Mouse (Mus musculus): Measurements from ENCODE around the gene Anks4b. TPM values are rescaled to one million over a fixed set of nuclear protein-coding genes. Genes with fewer than 3 reads are reported as not detected.
A peak's percentile ranks its signal among the peaks of the same experiment; 100 is the strongest.

The Anks4b gene
- polyA plus RNA-seq, 1 experiment from 2014 or later, result 0.09 TPM

DNA sequence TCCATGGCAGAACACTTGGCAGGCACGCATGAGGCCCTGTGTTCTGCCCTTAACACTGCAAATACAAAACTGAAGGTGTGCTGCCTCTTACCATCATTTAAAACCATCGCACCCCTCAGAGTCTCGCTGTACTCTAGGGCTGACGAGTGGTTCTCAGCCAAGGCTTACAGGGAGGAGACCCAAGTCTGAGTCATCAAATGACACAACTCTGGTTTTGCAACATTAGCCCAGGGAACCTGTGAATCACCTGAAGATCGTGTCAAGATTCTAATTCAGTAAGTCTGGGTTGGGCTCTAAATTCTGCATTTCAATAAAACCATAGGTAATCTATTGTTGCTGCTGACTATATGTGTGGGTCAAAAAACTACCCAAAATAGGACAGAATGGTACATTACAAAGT lies 6.9 kb downstream of the Anks4b start:
- Histone ChIP-seq H3K36me3 (ENCODE audit: control insufficient read depth, insufficient read depth) (no peaks in the 10 kb centered on the region), H3K9ac (ENCODE audit: low read length) (no peak overlapping the region), H3K27ac (ENCODE audit: low read length) (no peak overlapping the region), H3K4me2 (ENCODE audit: low read depth, low read length) (no peak overlapping the region), H3K9me3 (replicated peaks; ENCODE audit: control insufficient read depth, low read length) (no peaks in the 10 kb centered on the region), H3K4me1 (ENCODE audit: control insufficient read depth, insufficient read depth, low read length) (no peaks in the 10 kb centered on the region), H3K27me3 (ENCODE audit: control insufficient read depth, insufficient read depth, low read length) (no peaks in the 10 kb centered on the region), H3K4me3 (ENCODE audit: low read length) (no peak overlapping the region)
- no peak for ATAC-seq (replicated peaks; ENCODE audit: extremely low read depth, insufficient read depth, low FRiP score)
- WGBS, result 73% methylated on average over 5 of the region's 5 CpGs

DNA sequence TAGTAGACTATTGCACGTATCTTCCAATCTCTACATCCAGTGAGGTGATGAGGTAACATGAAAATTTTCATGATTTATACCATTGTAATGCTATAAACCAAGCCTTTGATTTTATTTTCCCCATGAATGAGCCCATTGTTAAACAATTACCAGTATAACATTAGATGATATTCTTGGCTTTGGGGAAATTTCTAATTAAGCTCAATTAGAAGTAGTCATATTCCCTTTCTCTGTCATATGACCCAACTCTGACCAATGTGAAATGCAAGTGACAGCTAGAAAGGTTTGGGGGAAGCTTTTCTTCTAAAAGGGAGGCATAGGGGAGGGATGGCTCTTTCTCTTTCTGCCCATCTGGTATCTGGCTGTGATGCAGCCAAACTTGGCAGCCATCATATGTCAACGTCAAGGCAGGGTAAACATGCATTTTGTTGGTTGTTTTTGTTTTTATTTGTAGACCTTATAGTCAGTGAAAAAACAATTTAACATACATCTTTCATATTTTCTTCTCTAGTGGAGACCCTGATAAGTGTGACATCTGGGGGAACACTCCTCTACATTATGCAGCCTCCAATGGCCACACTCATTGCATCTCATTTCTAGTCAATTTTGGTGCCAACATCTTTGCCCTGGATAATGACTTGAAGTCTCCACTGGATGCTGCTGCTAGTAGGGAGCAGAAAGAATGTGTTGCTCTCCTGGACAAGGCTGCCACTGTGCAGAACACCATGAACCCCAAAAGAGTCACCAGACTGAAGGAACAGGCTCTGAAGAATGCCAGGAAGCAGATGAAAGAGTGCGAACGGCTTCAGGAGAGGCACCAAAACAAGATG lies 8.0 kb downstream of the Anks4b start:
- H3K27ac ChIP-seq (ENCODE audit: low read length), result no peak overlapping the region
- no peak overlapping the region for H3K4me3 ChIP-seq (ENCODE audit: low read length)
- H3K36me3 ChIP-seq (ENCODE audit: control insufficient read depth, insufficient read depth), result no peaks in the 10 kb centered on the region
- 94% methylated on average over 4 of the region's 4 CpGs for WGBS
- no peak overlapping the region for H3K9ac ChIP-seq (ENCODE audit: low read length)
- no peaks in the 10 kb centered on the region for H3K4me1 ChIP-seq (ENCODE audit: control insufficient read depth, insufficient read depth, low read length)
- H3K27me3 ChIP-seq (ENCODE audit: control insufficient read depth, insufficient read depth, low read length), result no peaks in the 10 kb centered on the region
- no peaks in the 10 kb centered on the region for H3K9me3 ChIP-seq (replicated peaks; ENCODE audit: control insufficient read depth, low read length)
- no peak for ATAC-seq (replicated peaks; ENCODE audit: extremely low read depth, insufficient read depth, low FRiP score)
- H3K4me2 ChIP-seq (ENCODE audit: low read depth, low read length), result no peak overlapping the region

DNA sequence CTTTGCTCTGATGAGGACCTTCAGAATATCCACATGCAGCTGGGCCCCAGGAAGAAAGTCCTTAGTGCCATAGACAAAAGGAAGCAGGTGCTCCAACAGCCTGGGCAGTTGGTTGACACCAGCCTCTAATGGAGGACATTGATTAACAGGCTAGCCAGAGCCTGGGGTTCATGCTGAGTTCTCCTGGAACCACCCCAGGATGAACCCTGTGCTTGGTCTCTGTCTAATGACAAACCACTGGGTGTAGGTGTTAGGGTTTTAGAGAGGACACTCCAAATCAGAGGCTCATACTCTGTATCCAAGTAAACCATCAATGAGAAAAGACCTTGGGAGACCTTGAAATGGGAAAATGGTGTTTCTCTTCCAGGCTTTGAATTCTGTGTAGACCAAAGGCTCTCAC lies 9.2 kb downstream of the Anks4b start:
- ATAC-seq (replicated peaks; ENCODE audit: extremely low read depth, insufficient read depth, low FRiP score), result no peak

DNA sequence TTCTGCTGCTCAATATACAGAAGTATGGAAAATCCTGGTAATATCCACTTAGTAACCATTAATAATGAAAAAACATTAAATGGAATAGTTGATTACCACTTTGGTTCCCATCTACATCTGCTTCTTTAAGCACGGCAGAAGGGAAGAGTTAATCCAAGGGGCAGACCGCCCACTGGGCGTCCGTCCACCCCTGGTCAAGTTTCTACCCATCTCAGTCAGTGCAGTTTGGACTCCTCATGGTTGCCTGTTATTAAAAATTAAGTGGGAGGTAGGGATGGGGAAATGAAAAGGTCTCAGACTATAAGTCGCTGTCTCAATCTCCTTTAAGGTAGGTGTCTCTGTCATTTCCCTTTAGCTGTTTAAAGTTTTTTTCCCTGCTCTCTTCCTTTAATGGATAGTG lies 15.3 kb downstream of the Anks4b start:
- no peak overlapping the region for H3K9ac ChIP-seq (ENCODE audit: low read length)
- H3K27ac ChIP-seq (ENCODE audit: low read length), result no peak overlapping the region
- peaks cover 7% of the 10 kb centered on the region for H3K4me1 ChIP-seq (ENCODE audit: control insufficient read depth, insufficient read depth, low read length)
- no peaks in the 10 kb centered on the region for H3K9me3 ChIP-seq (replicated peaks; ENCODE audit: control insufficient read depth, low read length)
- no peaks in the 10 kb centered on the region for H3K27me3 ChIP-seq (ENCODE audit: control insufficient read depth, insufficient read depth, low read length)
- no peak overlapping the region for H3K4me2 ChIP-seq (ENCODE audit: low read depth, low read length)
- ATAC-seq (replicated peaks; ENCODE audit: extremely low read depth, insufficient read depth, low FRiP score), result no peak
- 77% methylated on average over 5 of the region's 5 CpGs for WGBS
- H3K36me3 ChIP-seq (ENCODE audit: control insufficient read depth, insufficient read depth), result no peaks in the 10 kb centered on the region
- no peak overlapping the region for H3K4me3 ChIP-seq (ENCODE audit: low read length)

More for the DNA sequence above, 9.2 kb downstream of the Anks4b start:
- Histone ChIP-seq H3K9me3 (replicated peaks; ENCODE audit: control insufficient read depth, low read length) (no peaks in the 10 kb centered on the region), H3K27me3 (ENCODE audit: control insufficient read depth, insufficient read depth, low read length) (no peaks in the 10 kb centered on the region), H3K36me3 (ENCODE audit: control insufficient read depth, insufficient read depth) (no peaks in the 10 kb centered on the region), H3K9ac (ENCODE audit: low read length) (no peak overlapping the region), H3K4me3 (ENCODE audit: low read length) (no peak overlapping the region), H3K4me2 (ENCODE audit: low read depth, low read length) (no peak overlapping the region), H3K27ac (ENCODE audit: low read length) (no peak overlapping the region), H3K4me1 (ENCODE audit: control insufficient read depth, insufficient read depth, low read length) (no peaks in the 10 kb centered on the region)

DNA sequence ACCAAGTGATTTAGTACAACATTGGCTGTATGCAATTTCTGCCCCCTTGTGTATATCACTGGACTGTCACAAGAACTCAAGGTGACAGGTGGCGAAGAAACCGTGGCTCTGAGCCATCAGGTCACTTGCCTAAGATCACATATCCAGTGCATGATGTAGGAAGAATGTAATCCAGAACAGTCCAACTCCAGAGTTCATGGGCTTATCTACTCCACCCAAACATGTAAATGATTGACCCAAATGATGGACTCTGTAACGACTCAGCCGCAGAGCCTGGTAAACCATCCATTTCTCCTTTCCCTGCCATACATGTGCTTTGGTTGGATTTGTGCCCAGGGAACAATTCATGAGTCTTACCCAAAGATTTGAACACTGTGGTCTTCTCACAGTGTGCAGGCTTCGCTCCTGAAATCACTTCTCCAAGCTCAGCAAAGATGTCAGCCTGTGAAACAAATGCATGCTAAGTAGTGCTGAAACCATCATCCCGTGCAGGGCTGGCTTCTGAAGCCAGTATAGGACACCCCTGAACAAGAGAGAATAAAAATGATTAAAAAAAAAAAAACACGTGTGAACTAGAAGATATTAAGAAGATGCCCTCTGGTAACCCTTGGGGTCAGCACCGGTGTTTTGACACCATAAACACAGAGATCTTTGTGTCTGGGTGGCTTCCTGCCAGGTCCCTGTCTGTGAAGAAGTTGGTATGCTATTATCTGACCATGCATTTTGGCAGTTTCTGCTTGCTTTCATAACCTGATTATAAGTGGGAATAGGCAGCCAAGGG lies 15.9 kb downstream of the Anks4b start:
- no peaks in the 10 kb centered on the region for H3K27me3 ChIP-seq (ENCODE audit: control insufficient read depth, insufficient read depth, low read length)
- no peak overlapping the region for H3K4me2 ChIP-seq (ENCODE audit: low read depth, low read length)
- no peaks in the 10 kb centered on the region for H3K9me3 ChIP-seq (replicated peaks; ENCODE audit: control insufficient read depth, low read length)
- peaks cover 7% of the 10 kb centered on the region for H3K4me1 ChIP-seq (ENCODE audit: control insufficient read depth, insufficient read depth, low read length)
- no peak overlapping the region for H3K9ac ChIP-seq (ENCODE audit: low read length)
- H3K4me3 ChIP-seq (ENCODE audit: low read length), result no peak overlapping the region
- no peak for ATAC-seq (replicated peaks; ENCODE audit: extremely low read depth, insufficient read depth, low FRiP score)
- 51% methylated on average over 8 of the region's 8 CpGs for WGBS
- H3K36me3 ChIP-seq (ENCODE audit: control insufficient read depth, insufficient read depth), result no peaks in the 10 kb centered on the region
- no peak overlapping the region for H3K27ac ChIP-seq (ENCODE audit: low read length)

DNA sequence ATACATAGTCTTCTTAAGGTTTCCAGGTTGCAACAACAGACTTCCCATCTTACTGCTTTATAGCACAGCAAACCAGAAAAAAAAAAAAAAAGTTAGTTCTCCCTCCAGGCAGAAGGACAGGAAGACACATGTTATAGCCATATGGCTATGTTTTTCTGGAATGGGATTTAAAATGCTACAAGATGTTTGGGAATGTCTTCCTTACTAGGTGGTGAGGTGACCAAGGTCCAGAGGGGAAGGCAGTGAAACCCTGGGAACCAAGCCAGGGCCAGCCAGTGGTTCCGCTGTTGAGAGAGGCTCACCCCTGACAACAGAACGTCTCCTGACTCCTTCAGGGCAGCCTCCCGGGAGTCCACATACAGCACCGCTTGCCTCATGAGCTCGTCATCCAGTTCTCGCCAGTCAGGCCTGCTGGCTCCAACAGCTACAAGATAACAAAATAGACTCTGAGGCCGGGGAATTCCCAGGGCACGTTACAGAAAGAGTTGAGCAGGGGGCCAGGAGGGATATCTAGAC lies 16.6 kb downstream of the Anks4b start:
- Histone ChIP-seq H3K4me3 (ENCODE audit: low read length) (no peak overlapping the region), H3K4me1 (ENCODE audit: control insufficient read depth, insufficient read depth, low read length) (peaks cover 7% of the 10 kb centered on the region), H3K9ac (ENCODE audit: low read length) (no peak overlapping the region), H3K27ac (ENCODE audit: low read length) (no peak overlapping the region), H3K36me3 (ENCODE audit: control insufficient read depth, insufficient read depth) (no peaks in the 10 kb centered on the region), H3K27me3 (ENCODE audit: control insufficient read depth, insufficient read depth, low read length) (no peaks in the 10 kb centered on the region), H3K9me3 (replicated peaks; ENCODE audit: control insufficient read depth, low read length) (no peaks in the 10 kb centered on the region), H3K4me2 (ENCODE audit: low read depth, low read length) (no peak overlapping the region)
- 7% methylated on average over 8 of the region's 8 CpGs for WGBS
- ATAC-seq (replicated peaks; ENCODE audit: extremely low read depth, insufficient read depth, low FRiP score), result peak; percentile 58; the same call in 1 of the 2 replicates

DNA sequence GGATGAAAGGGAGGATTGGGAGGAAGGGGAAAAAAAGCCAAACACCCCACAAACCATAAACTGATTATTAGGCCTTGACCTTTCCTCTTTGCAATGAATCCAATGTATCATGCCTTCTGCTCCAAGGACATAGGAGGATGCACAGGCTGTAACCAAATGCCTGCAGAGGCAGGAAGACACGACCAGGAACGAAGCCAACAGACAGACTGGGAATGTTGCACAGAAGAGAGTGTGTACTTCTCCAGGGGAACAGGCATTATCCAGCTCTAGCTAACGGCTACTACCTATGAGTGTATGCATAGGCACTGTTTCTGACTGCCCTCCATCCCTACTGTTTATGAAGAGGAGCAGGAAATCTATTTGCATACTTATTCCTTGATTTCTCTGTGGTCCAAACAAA lies 18.5 kb downstream of the Anks4b start:
- Histone ChIP-seq H3K27me3 (ENCODE audit: control insufficient read depth, insufficient read depth, low read length) (no peaks in the 10 kb centered on the region), H3K9ac (ENCODE audit: low read length) (no peak overlapping the region), H3K4me2 (ENCODE audit: low read depth, low read length) (no peak overlapping the region), H3K36me3 (ENCODE audit: control insufficient read depth, insufficient read depth) (no peaks in the 10 kb centered on the region), H3K4me3 (ENCODE audit: low read length) (no peak overlapping the region), H3K27ac (ENCODE audit: low read length) (no peak overlapping the region), H3K4me1 (ENCODE audit: control insufficient read depth, insufficient read depth, low read length) (peaks cover 7% of the 10 kb centered on the region), H3K9me3 (replicated peaks; ENCODE audit: control insufficient read depth, low read length) (no peaks in the 10 kb centered on the region)
- no peak for ATAC-seq (replicated peaks; ENCODE audit: extremely low read depth, insufficient read depth, low FRiP score)
- WGBS, result 47% methylated on average over 3 of the region's 3 CpGs

DNA sequence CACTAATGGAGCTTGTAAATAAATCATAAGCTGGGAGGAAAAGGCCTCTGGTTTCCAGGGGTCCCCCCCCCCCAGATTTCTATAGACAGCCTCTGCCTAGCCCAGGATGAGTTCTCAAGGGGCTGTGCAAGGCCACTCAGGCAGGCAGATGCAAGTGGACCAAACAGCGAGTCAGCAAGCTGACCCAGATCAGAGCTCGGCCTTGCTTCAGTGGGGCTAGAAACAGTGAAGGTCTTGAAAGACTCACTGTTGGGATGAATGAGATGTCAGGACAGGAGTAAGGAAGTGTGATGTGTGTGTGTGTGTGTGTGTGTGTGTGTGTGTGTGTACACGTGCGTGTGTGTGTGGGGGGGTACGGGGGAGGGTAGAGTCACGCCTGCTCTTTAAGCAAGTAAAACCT lies 19.2 kb downstream of the Anks4b start:
- Histone ChIP-seq H3K27me3 (ENCODE audit: control insufficient read depth, insufficient read depth, low read length) (no peaks in the 10 kb centered on the region), H3K4me3 (ENCODE audit: low read length) (no peak overlapping the region), H3K36me3 (ENCODE audit: control insufficient read depth, insufficient read depth) (no peaks in the 10 kb centered on the region), H3K4me2 (ENCODE audit: low read depth, low read length) (no peak overlapping the region), H3K27ac (ENCODE audit: low read length) (no peak overlapping the region), H3K9me3 (replicated peaks; ENCODE audit: control insufficient read depth, low read length) (no peaks in the 10 kb centered on the region), H3K9ac (ENCODE audit: low read length) (no peak overlapping the region), H3K4me1 (ENCODE audit: control insufficient read depth, insufficient read depth, low read length) (peaks cover 7% of the 10 kb centered on the region)
- 71% methylated on average over 6 of the region's 6 CpGs for WGBS
- no peak for ATAC-seq (replicated peaks; ENCODE audit: extremely low read depth, insufficient read depth, low FRiP score)

DNA sequence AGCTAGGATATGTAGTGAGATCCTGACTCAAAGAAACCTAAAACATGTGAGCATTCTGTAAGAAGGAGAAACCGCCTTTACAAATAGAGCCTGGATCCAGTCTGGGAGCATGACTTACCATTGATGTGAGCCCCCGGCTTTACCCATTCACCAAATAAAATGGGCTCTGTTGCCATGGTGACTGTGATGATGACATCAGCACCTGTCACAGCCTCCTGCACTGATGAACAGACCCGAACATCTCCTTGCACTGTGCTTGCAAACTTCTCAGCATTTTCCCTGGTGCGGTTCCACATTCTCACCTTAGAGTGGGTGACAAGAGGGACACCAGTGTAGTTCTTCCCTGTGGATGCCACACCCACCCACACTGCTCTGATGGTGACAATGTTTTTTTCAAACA lies 21.5 kb downstream of the Anks4b start:
- Histone ChIP-seq H3K4me2 (ENCODE audit: low read depth, low read length) (no peak overlapping the region), H3K4me3 (ENCODE audit: low read length) (no peak overlapping the region), H3K36me3 (ENCODE audit: control insufficient read depth, insufficient read depth) (no peaks in the 10 kb centered on the region), H3K27ac (ENCODE audit: low read length) (no peak overlapping the region), H3K4me1 (ENCODE audit: control insufficient read depth, insufficient read depth, low read length) (peaks cover 3% of the 10 kb centered on the region; the same call in 1 of the 2 replicates), H3K27me3 (ENCODE audit: control insufficient read depth, insufficient read depth, low read length) (peaks cover 4% of the 10 kb centered on the region), H3K9ac (ENCODE audit: low read length) (no peak overlapping the region), H3K9me3 (replicated peaks; ENCODE audit: control insufficient read depth, low read length) (no peaks in the 10 kb centered on the region)
- 79% methylated on average over 4 of the region's 4 CpGs for WGBS
- no peak for ATAC-seq (replicated peaks; ENCODE audit: extremely low read depth, insufficient read depth, low FRiP score)

Measured in heart, embryonic 16.5 days (tissue).